Mouse (Mus musculus): ENCODE measurements around the gene Lypd8.

- TF ChIP-seq CTCF (IDR thresholded peaks at IDR 0.05; ENCODE audit: low read depth, low read length) (no peak), POLR2A (IDR thresholded peaks at IDR 0.05; ENCODE audit: insufficient read depth, low read length) (no peak), EP300 (IDR thresholded peaks at IDR 0.05; ENCODE audit: insufficient read depth, low read depth, low read length) (no peak)
Measured at GRCm38 (mm10) chr11:58399985-58400645, 21.3 kb downstream of the Lypd8 start.
